Mouse (Mus musculus) T-helper 1 cell (primary cell): ENCODE measurements around the gene Scmh1.
"Not testable (repeated sequence)": the region's sequence is repeated elsewhere in the genome, so short reads cannot be mapped to it uniquely, and the experiment has no call there.

Experiments
- in situ Hi-C: fragments of 300-600 bp; cut with MboI, MseI; formaldehyde crosslinking; loops from one replicate; pipeline ENCODE4 v1.15.1; 2025; ENCODE audit warnings: high pct_unique_total_duplicates

Gene Scmh1

DNA sequence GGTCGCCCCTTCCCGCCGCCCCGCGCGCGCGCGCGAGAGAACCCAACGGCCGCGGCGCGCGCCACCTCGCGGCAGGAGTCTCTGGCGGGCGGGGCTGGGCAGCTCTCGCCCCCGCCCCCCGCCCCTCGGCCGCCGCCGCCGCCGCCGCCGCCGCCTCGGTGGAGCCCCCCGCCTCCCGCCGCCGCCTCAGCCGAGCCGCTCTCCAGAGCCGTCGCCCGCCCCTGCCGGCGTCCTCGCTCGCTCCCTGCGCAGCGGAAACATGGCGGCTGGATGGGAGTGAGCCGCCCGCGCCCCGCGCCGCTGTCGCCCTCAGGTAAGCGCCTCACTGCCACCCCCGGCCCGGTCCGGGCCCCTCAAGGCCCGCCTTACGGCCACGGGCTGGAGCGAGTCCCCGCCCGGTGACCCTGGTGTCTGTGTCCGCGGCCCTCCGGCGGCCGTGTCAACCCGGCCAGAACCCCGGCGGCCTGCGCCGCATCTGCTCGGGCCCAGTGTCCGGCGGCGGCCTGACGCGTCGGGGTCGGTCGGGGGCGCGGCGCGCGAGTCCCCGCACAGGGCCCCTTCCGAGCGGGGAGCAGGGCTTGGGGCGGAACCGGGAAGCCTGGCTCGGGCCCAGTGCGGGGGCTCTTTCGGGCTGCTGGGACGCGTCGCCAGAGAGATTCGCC, at the start of gene Scmh1:
TSS of gene Scmh1 (plus strand) at position 138 of the 662 bp plus-strand sequence.
- in situ Hi-C loops, result no loop called here

DNA sequence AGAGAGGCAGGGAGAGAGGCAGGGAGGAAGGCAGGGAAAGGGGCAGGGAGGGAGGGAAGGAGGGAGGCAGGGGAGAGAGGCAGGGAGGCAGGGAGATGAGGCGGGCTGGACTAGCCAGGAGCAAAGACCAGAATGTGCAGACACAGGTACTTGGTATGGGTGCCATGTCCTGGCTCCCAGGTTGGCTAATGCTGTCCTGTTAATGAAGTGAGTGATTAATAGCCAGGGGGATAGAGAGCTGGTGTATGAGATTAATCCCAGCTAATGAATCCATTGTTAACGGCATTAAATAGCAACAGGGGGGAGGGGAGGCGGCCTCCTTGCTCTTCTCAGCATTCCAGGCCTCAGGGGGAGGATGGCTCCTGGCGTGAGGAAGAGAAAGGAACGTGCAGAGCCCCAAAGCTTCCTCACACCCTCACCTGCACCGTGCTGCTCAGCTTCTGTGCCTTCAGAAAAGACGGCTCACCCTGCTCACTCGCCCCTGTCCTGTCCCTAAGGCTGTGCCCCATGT, 45.0 kb upstream of the Scmh1 start:
- in situ Hi-C loops, result loop anchor here (25.0 kb wide), 1 partner anchor 498 kb away; no protein-coding TSS in a partner anchor

DNA sequence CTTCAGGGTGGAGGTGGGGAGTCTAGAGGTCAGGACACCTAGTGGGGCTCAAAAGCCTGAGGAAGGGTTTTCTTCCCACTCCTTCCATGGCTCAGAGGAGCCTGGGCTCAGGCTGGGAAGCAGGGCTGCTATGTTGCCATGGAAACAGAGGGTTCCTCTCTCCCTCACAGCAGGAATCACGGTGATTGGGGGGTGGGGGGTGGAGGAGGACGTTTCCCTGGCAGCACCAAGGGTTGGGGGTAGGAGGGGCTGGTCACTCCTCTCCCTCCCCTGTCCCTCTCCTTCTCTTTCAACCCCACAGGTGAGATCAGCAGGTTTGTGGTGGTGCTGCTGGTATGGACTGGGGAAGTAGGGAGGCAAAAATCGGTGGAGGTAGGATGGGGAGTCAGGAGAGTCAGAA, 40.4 kb upstream of the Scmh1 start:
- in situ Hi-C loops, result loop anchor here (25.0 kb wide), 1 partner anchor 502 kb away; no protein-coding TSS in a partner anchor

DNA sequence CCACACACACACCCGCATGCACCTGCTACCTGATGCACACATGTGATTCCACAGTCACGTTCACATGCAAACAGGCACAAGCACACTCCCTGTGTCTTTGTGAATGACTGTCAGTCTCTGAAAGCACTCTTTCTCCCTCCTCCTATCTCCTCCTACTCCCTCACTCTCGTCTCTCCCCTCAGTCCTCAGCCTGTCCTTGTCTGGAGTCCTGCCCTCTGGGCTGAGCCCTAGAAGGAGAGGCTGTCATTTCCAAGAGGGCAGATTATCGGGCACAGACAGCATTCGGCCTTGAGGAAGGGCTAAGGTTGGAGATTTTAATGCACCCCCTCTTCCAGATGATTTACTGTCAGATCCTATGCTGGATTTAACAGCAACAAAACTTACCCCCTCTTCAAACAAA, 39.6 kb upstream of the Scmh1 start:
- in situ Hi-C loops, result loop anchor here (25.0 kb wide), 1 partner anchor 503 kb away; no protein-coding TSS in a partner anchor

DNA sequence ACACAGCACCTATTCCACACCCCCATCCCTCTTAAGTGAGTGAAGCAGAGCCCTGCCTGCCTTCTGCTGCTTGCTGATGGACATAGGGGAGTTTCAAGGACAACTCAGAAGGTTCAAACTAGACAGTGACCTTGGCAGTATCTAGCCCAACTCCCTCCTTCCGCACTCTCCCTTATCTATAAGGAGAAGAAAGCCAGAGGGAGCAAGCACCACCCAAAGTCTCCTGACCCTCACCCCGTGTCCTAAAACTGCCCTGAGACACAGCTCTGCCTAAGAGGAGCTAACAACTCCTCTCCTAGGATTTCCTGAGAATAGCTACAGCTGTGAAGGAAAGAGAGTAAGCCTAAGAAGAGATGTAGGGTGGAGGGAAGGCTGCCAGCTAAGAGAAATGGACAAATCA, 37.0 kb upstream of the Scmh1 start:
- in situ Hi-C loops, result loop anchor here (25.0 kb wide), 1 partner anchor 506 kb away; no protein-coding TSS in a partner anchor

DNA sequence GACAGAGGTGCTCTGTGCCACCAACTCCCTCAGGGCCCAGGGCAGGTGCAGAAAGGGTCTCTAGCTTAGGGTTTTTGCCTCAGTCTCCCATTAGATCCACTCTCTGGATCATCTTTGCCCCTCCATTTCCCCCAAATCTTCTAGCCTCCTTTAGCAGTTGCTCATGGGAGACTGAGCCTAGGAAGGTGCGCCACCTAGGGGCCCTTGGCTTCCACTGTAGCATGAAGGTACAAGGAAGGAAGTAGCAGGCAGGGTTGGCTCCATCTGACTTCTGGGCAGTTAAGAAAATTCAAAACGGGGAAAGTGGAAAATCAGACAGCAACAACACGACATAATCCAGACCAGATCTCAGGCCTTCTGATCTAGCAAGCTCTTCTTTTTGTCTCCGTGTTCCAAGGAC, 36.4 kb upstream of the Scmh1 start:
- in situ Hi-C loops, result loop anchor here (25.0 kb wide), 1 partner anchor 506 kb away; no protein-coding TSS in a partner anchor

DNA sequence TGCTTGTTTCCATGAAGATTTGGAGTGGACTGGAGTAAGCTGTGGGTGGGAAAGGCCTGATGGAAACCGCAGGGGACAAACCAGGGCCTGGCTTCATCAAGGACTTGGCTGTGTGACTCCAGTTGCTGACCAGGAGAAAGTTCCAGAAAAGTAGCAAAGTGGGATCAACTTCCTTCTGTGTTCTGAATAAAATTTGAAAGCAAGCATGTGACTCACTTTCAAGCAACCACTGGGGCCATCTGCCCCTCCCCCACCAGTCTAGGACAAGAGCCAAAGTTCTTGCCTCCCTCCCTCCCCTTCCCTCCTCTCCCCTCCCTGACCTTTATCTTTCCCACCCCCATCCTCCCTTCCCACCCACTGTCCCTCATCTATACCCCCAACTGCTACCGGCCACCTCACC, 35.9 kb upstream of the Scmh1 start:
- in situ Hi-C loops, result loop anchor here (25.0 kb wide), 1 partner anchor 507 kb away; no protein-coding TSS in a partner anchor

DNA sequence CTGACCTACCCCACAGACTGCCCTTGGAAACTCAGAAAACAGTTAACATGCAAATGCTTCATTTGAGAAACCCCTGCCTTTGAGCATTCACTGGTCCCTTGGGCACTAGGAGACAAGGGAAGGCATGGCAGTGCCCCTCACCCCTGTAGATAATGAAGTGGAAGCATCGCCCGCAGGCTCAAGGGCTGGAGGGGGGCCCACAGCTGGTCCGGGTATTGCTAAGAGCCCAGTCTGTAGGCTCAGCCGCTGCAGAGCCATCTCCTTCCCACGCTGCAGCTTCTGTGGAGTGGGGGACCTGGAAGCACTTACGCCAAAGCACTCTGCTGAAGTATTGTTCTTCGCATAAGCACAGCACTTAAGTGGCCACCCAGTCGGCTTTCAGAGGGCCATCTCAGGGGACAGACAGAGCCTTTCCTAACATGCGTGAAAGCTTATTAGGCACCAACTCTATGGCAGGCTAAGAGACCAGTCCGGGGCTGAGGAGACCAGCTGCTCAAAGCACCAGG, 35.2 kb upstream of the Scmh1 start:
- in situ Hi-C loops, result loop anchor here (25.0 kb wide), 1 partner anchor 508 kb away; no protein-coding TSS in a partner anchor

DNA sequence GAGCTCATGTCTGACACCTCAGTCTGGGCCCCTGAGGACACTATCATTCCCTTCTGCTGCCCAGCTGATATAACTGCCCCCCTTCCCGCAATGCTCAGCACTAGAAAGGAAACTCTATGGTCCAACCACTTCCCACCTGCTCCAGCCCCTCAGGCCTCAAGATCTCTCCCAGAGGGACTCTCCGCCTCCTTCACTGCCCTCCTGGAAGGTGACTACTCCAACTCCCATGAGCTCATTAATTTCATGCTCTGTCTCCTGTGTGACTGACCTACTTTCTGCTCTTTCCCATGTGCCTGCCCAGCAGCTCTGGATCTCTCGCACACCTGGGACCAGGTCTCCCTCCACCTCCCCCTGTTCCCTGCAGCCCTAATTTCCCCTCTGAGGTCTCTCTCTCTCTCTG, 32.2 kb upstream of the Scmh1 start:
- in situ Hi-C loops, result loop anchor here (25.0 kb wide), 1 partner anchor 511 kb away; no protein-coding TSS in a partner anchor

DNA sequence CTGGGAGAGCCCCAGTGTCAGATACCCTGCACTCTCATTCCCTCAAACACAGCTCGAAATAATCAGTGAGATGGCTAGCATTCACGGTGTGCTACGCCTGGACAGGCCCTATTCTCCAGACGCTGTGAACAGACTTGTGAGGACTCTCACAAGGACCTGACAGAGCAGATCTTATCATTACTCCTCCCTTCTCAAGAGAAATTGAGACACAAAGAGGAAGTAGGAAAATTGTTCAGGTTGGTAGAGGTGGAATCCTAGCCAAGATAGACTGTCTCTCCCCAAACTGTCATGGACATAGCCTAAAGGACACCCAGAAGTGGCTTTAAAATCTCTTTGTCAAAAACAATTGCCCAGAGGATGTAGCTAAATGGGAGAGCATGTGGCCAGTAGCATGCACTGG, 31.3 kb upstream of the Scmh1 start:
- in situ Hi-C loops, result loop anchor here (25.0 kb wide), 1 partner anchor 512 kb away; no protein-coding TSS in a partner anchor

DNA sequence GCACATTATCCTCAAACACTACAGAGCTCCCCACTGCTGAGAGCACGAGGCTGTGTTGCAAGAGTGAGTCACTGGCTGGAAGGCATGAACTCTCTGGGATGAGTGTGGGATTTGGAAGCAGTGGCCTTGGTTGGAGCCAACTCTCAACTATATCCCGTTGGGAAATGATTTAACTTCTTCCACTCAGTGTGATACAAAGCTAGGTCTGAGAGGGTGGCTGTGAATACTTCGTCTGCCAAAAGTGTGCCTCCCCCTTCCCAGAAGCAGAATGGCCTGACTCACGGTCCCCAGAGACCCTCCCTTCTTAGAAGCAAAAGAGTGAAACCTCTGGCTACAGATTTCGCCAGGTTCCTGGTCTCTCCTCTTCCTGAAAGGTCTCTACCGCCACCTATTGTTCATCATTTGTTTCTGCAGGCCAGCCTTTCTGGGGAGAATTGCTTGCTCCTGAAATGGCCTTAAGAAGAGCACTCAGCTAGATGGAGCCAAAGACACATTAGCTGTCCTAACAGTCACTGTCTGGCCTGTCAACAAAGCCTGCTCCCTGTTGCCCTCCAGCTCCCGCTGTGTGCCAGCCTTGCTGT, 24.2 kb upstream of the Scmh1 start:
- in situ Hi-C loops, result no loop called here

DNA sequence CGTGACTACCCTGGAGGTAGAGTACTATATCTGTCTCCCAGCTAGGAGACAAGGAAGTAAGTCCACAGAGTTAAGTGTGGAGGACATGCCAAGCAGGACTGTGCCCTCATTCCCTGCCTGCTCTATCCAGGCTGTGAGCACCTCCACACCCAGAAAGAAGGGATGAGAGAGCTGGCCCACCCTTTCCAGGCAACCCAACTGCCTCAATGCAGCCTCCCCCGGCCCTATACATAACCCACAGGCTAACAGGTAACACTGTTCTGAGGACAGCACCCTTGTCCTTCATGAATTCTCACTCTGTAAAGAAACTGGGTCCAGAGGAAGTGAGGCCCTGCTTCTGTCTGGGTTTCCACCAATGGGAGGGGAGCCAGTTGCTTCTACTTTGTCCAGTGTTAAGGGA, 19.6 kb upstream of the Scmh1 start:
- in situ Hi-C loops, result no loop called here

DNA sequence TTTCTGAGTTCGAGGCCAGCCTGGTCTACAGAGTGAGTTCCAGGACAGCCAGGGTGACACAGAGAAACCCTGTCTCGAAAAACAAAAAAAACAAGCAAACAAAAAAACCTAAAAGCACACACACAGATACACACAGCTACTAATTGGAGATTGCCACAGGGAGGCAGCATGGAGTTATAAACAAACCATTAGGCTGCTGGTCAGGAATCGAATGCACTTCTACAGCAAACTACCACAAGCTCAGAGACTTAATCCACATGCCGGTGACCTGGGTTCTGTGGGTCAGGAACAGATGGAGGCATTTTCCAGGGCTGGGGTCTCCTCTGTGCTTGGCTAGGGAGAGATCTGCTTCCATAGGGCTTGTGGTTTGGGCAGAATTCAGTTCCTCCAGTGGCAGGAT, 17.6 kb upstream of the Scmh1 start:
- in situ Hi-C loops, result no loop called here

DNA sequence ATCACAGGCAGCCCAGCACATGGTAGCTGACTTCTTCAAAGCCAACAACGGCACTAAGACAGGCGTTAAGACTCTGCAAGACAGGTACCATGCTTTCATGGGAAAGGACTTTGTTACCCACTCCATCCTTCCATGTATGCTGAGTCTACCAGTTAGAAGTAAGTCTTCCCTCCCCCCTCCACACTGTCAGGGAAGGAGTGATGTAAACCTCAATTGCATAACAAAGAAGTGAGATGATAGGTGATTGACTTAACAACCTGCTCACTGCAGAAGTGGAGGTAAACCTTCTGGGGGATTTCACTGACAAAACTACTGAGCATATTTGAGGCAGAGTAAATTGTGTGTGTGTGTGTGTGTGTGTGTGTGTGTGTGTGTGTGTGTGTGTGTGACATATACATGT, 17.1 kb upstream of the Scmh1 start:
- in situ Hi-C loops, result no loop called here

DNA sequence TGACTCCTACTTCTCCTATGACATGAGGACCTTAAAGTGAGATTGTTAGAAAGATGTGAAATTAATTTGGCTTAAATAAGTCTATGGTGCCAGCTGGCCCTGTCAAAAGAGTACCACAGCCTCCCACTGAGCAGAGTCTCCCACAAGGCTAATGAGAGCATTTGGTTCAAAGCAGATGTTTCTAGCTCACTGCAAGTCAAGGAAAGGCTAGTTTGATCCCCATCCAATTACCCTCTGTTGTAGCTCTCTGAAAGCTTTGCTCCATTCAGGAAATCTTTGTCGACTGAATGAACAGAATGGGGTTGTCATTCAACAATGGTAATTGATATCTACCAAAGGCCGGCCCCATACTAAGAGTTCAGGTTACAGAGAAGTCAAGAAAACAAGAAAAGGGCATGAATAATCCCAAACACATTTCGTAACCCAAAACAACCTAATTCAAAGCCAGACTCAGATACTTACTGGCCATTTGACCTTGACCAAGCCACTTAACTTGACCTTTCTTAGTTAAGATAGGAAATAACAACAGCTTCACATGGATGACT, 16.0 kb upstream of the Scmh1 start:
- in situ Hi-C loops, result no loop called here

DNA sequence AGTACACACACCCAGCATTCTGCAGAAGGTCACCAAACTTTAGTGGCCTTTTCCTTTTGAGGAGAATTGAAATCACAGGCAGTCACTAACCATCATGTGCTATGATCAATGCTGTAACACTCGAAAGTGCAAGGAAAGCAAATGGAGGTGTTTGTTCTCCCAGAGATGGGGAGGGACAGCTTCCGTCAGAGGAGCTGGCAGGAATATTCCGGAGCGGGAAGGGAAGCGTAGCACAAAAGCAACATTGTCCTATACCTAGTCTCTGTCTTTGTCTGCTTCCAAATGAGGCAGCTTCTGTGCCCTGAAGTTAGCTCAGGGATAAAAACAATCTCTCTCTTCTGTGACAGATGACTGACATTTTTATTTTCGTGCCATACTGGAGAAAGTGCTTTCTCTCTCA, 15.5 kb upstream of the Scmh1 start:
- in situ Hi-C loops, result no loop called here

DNA sequence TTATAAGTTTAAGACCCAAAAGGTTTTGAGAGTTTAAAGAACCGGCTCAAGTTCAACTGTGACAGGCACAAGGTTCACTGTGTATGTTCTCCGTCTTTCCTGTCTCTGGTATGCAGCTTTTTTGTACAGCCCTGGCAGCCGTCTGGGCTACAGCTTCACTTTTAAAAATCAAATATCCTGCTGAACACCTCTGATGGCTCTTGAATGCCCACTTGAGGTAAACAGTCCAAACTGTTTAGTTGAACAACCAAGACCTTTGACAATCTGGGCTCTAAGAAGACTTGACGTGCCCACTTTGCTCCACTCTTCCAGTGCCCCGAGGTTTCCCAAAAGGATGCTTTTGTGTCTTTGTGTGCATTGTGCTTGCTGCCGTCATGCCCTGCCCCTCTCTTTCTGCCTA, 13.5 kb upstream of the Scmh1 start:
- in situ Hi-C loops, result no loop called here

DNA sequence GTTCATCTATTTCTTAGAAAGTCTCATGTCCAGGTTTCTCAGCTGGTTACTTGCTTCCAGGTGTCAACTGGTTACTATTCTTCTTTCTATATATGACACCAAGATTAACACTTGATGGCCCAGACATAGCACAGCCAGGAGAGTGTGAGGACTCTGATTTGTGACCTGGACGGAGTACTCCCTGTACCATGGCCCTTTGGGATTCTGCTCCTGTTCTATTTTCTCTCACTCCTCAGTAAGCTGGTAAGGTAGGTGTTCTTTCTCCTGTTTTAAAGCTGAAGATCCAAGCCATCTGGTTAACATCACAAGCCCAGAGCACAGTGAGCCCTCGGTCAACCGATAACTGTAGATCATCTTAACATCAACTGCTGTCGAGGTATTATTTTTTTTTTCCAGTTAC, 12.7 kb upstream of the Scmh1 start:
- in situ Hi-C loops, result no loop called here

DNA sequence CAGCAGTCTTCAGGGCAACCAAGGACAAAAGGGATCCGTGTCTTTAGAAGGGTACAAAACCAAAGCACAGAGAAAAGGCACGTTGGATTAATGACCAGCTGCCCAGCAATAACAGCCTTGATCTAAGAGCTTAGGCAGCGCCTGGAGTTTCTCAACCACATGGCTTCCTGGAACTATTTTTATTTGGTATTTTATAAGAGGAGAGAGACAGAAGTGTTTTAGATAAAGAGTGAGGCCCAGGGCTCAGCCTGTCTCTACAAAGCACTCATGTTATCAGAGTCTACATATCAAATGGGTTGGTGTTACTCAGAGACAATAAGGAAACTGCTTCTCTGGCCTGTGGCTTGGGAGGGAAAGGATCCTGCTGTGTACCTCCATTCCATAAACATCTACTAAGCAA, 12.3 kb upstream of the Scmh1 start:
- in situ Hi-C loops, result no loop called here

DNA sequence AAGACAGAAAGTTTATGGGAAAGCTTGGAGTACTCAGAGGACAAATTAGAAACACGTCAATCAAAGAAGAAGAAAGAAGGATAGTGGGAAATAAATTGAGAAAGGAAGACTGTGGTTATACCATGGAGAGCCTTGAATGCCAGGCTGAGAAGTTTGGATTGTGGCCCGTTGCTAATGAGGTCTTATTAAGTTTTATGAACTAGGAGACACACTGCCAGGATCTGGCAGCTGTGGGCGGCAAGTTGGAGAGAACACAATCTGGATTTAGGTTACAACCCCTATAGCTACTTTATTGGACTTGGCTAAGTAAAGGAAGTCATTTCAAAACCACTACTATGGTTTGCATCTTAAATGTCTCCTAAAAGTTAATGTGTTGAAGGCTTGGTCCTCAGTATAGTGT, 4.8 kb upstream of the Scmh1 start:
- in situ Hi-C loops, result no loop called here

DNA sequence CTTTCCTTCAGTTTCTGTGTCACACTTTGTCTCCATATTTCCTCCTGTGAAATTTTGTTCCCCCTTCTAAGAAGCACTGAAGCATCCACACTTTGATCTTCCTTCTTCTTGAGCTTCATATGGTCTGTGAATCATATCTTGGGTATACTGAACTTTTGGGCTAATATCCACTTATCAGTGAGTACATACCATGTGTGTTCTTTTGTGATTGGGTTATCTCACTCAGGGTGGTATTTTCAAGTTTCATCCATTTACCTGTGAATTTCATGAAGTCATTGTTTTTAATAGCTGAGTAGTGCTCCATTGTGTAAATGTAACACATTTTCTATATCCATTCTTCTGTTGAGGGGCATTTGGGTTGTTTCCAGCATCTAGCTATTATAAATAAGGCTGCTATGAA, 3.0 kb upstream of the Scmh1 start:
- in situ Hi-C loops, result not testable (repeated sequence)

DNA sequence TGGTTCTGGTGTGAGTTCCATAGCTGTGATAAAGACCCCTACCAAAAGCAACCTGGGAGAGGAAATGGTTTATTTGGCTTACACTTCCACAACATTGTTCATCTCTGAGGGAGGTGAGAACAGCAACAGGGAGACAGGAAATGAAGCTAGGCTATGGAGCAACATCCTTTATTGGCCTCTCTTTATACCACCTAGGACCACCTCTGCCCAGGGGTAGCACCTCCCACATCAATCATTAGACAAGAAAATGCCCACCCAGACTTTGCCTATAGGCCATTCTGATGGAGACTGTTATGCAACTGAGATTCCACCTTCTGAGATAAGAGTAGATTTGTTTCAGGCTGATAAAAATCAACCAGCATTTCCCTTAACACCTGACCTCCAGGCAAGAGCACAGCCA, 834 bp upstream of the Scmh1 start:
- in situ Hi-C loops, result no loop called here

DNA sequence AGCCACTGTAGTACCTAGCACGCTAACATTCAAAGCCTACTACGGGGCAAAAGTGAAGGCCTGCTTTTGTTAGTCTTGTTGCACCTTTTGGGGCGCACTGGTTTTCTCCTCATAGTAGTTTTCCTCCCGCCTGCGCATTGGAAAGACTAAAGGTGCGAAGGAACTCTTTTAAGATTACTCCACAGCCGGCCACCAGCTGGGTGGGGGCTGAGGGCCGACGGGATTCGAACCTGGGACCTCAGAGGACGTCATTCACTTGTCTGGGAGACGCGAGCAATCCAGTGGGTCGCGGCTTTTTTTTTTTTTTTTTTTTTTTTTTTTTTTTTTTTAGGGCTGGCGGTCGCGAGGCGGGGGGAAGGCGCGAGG, 320 bp upstream of the Scmh1 start:
- in situ Hi-C loops, result no loop called here
